Mouse (Mus musculus) left cerebral cortex, adult 2 months (tissue): ENCODE measurements at regions not wholly inside any gene's neighbourhood (a gene's known extent, or its start where the extent isn't known, plus 50 kb on each side); places are given as distances from the start of the nearest gene placed in this dataset.

Source experiments
- DNase-seq, 2 experiments: peaks; one replicate each; pipeline ENCODE4 v3.0.0; 2021 to 2022; ENCODE audit warnings: low spot score in 2 of 2, mixed read lengths in 1 of 2; ENCODE audit errors: extremely low spot score in 1 of 2
- H3K27ac ChIP-seq: fragments of 200-600 bp; 2 replicates; pipeline ENCODE4 v1.8.1; 2022
- H3K4me3 ChIP-seq: fragments of 200-600 bp; 2 replicates; pipeline ENCODE4 v1.8.1; 2022
- CTCF ChIP-seq: fragments of 200-600 bp; IDR thresholded peaks from 2 replicates; pipeline ENCODE4 v1.8.1; 2022; ENCODE audit warnings: antibody characterized with exemption, mild to moderate bottlenecking, moderate library complexity
- intact Hi-C: fragments of 180-260 bp; cut with DNase I; formaldehyde crosslinking; loops from one replicate; pipeline ENCODE4 v1.15.1; 2025

GRCm38 (mm10) chr17:87202958-87203720, 62.6 kb downstream of the Mcfd2 start:
- DNase-seq = no peak
- Histone ChIP-seq H3K4me3 (no peak overlapping the region), H3K27ac (no peak overlapping the region)
- intact Hi-C loops = no loop called here
- TF ChIP-seq CTCF = no peak

DNA sequence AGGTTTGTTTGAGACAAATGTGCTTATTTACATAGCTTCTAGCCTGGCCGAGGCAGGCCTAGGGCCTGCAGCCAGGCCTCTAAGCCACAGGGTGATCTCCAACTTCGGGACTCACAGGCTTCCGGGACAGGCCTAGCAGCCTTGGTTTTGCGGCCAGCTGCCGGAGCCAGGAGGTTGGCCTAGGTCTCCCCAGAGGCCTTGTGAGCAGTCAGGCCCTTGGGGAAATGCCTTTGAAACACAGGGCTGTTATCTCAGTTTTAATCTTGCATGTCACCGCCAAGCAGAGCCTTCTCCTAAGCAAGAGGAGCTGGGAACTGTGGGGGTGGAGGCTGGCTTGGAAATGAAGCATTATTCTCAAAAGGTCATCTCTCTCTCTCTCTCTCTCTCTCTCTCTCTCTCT, 63.2 kb downstream of the Mcfd2 start:
- no peak overlapping the region for H3K4me3 ChIP-seq
- DNase-seq = no peak
- H3K27ac ChIP-seq = peak overlapping the region; percentile 36; the same call in 1 of the 2 replicates
- intact Hi-C loops = no loop called here
- TF ChIP-seq CTCF = no peak

DNA sequence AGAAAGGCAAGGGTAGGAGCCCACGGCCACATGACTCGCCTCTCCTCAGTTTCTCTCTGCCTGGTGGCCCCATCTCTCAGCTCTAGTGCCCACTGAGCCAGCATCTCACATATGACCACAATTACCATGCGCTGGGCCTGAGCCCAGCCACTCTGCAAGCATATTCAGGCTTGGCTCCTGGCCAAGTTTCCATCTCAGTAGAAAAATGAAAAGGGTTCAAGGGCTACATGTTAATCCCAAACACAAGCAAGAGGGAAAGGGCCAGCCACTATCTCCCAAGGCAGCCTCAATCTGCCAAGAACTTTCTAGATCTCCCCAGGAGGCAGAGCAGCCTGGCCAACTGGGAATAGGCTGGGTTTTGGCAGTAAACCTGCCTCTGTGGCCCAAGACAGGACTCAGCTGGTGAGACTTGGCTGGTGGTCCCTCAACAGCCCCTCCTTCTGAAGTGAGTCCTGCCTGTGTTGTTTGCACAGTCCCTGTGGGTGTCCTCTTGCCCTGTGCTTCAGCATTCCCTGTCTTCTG, 65.0 kb downstream of the Mcfd2 start:
- no peak for TF ChIP-seq CTCF
- DNase-seq = no peak
- intact Hi-C loops = no loop called here
- no peak overlapping the region for H3K27ac ChIP-seq
- H3K4me3 ChIP-seq = no peak overlapping the region

DNA sequence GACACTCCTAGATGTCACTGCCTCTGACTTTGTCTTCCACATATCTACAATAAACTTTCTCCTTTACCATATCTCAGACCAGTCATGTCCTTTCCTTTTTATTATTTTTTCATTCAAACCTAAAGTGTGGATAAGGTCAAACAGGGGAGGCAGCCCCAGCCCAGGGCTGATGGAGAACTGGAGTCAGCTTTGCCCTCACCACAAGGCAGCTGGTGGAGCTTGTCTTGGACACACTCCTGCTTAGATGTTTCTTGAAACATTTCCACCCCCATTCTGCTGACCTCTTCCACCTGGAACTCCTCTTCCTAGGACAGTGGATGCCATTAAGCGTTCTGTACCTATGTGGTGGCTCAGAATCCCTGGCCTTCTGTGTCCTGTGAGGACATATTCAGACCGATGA, 65.6 kb downstream of the Mcfd2 start:
- intact Hi-C loops = no loop called here
- Histone ChIP-seq H3K27ac (no peak overlapping the region), H3K4me3 (no peak overlapping the region)
- TF ChIP-seq CTCF = no peak
- no peak for DNase-seq

DNA sequence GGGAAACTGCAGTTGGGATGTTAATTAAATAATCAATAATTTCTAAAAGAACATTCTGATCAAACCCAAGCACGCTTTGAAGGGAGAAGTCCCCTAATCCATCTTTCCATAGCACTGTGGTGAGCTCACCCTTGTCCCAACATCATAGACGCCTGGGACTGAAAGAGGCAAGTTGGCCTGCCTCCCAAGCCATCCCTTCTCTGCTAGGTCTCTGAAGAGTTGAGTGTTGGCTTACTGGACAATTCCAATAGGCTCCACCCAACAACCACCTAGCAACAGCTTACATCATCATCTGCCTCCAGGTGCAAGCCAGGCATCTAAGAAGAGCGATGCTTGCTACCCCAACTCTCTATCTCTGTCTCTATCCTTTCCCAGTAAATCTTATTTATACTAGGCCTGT, 66.6 kb downstream of the Mcfd2 start:
- no peak for TF ChIP-seq CTCF
- DNase-seq = no peak
- Histone ChIP-seq H3K27ac (no peak overlapping the region), H3K4me3 (no peak overlapping the region)
- intact Hi-C loops = no loop called here

DNA sequence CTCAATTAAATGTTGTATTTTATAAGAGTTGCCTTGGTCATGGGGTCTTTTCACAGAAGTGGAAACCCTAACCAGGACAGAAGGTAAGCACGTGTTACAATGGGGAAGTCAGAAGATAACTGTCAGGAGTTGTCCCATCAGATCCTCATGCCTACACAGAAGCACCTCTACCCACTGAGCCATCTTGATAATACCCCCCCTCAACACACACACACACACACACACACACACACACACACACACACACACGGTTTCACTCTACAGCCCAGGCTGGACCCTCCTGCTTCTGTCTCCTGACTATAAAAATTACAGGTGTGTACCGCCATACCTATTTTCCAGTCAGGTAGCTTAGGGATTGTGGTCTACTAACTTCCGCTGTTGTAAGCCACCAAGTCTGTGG, 68.3 kb downstream of the Mcfd2 start:
- DNase-seq = no peak
- Histone ChIP-seq H3K27ac (no peak overlapping the region), H3K4me3 (no peak overlapping the region)
- no peak for TF ChIP-seq CTCF
- intact Hi-C loops = no loop called here

- intact Hi-C loops = no loop called here
- no peak for DNase-seq
- Histone ChIP-seq H3K27ac (no peak overlapping the region), H3K4me3 (no peak overlapping the region)
- TF ChIP-seq CTCF = no peak
Observed at GRCm38 (mm10) chr17:87194639-87195038, 71.1 kb downstream of the Mcfd2 start.

DNA sequence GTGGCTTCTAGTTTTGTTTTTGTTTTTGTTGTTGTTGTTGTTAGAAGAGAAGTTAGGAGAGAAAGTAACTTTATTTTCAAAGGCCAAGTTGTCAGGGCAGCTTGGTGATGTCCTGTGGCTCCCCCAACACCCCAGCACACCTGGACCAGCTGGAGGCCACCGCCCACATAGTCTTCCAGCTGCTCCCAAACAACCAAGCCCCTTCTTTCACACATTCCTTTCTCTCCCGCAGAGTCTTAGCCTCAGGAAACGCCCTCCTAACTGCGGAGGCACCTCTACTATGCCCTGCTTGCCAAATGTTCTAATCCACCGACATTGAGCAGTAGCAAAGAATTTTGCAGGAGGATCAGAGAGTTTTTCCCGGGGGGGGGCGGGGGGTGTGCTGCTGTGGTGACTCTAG, 72.3 kb downstream of the Mcfd2 start:
- DNase-seq = no peak
- H3K4me3 ChIP-seq = no peak overlapping the region
- no peak for TF ChIP-seq CTCF
- no peak overlapping the region for H3K27ac ChIP-seq
- intact Hi-C loops = no loop called here

- Histone ChIP-seq H3K4me3 (no peak overlapping the region), H3K27ac (no peak overlapping the region)
- TF ChIP-seq CTCF = no peak
- intact Hi-C loops = no loop called here
- DNase-seq = no peak
Observed at GRCm38 (mm10) chr17:87189670-87190069, 76.1 kb downstream of the Mcfd2 start.
